Mouse (Mus musculus) bone marrow macrophage, adult 2 months (primary cell): ENCODE results near the gene Tomm7.

ENCODE experiments used
- CTCF ChIP-seq: IDR thresholded peaks from 2 replicates; pipeline ENCODE4 v1.5.1; 2012; ENCODE audit warnings: low read depth, mild to moderate bottlenecking, low read length, moderate library complexity
- POLR2A ChIP-seq: IDR thresholded peaks from 2 replicates; pipeline ENCODE4 v1.6.1; 2012; ENCODE audit warnings: mild to moderate bottlenecking, low read depth, low read length, borderline replicate concordance

DNA sequence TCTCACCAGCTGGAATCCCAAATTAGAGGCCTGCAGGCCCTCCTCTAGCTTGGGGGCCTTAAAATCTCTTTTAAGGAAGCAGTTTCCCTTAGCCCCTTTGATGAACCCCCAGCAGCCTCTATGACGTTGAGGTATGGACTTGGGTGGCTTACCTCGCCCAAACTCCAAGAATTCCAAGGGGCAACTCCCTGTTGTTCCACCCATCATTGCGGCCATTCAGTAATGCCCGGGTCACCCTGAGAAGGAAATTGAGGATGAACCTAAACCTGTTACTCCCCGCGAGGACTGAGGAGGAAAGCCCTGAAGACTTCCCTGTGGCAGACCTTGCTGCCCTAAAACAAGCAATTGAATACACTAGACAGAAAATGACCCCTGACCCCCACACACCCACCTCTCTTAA is 11.5 kb upstream of the Tomm7 start:
- TF ChIP-seq POLR2A (no peak), CTCF (no peak)
